ENCODE assay signal across 8 mouse cellular contexts in the genomic region with DNA sequence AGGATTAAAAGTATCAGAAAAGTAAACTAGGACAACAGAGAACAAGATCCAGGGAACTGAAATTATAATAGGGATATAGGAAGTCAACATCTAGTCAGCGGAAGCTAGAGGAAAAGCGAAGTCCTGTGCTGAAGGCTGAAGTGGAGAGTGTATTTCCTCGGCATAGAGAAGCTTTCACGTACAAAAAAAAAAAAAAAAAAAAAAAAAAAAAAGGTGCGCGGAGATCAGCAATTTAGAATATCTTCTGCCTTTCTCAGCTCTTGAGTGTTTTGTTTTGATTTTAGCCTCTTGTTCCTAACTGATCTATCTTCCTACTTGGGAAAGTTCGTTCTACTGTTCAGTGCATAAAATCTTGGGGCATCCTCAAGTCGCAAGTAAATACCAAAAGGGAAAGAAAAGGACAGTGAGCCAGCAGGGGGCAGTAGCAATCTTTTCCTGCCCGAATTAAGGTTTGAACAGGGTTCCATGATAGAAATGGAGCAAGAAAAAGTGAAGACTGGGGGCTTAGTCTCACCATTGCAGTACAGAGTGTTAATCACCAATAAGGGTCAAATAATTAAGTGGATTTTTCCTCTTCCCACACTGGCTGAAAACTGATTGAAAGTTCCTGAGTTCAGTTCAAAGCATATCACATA. TPM values are rescaled to one million over a fixed set of nuclear protein-coding genes. Genes with fewer than 3 reads are reported as not detected.
DNase-seq lines count a peak whose midpoint lies in the region; ATAC-seq and TF ChIP-seq lines count a peak whose summit lies in the region.

No protein-coding gene starts in this region.

- TF ChIP-seq CTCF in embryonic fibroblast, embryonic 13.5 days (IDR thresholded peaks at IDR 0.05; ENCODE audit: borderline replicate concordance, insufficient read depth, low read length) = no peak

- no peak overlapping the region for H3K27ac ChIP-seq in kidney, embryonic 14.5 days (ENCODE audit: low read depth, low read length)
- H3K27ac ChIP-seq in embryonic fibroblast, embryonic 13.5 days (ENCODE audit: insufficient read depth, low read length) = no peak overlapping the region
- no peak overlapping the region for H3K27ac ChIP-seq in intestine, embryonic 15.5 days
- H3K27ac ChIP-seq in limb, embryonic 14.5 days (replicated peaks; ENCODE audit: low read depth, low read length) = no peak overlapping the region

- H3K4me3 ChIP-seq in kidney, embryonic 14.5 days (ENCODE audit: low read length) = peak overlapping the region; percentile 24
- H3K4me3 ChIP-seq in embryonic fibroblast, embryonic 13.5 days (ENCODE audit: insufficient read depth, low read length) = peak overlapping the region; percentile 7; the same call in 1 of the 2 replicates
- H3K4me3 ChIP-seq in intestine, embryonic 15.5 days (replicated peaks) = 0 out of 2 replicates have a peak overlapping the region, but pooled peaks have one; percentile 18
- peak overlapping the region; percentile 7; the same call in 1 of the 2 replicates for H3K4me3 ChIP-seq in limb, embryonic 14.5 days (replicated peaks; ENCODE audit: low read length)

- peak overlapping the region; percentile 39 for H3K4me2 ChIP-seq in kidney, embryonic 14.5 days (replicated peaks; ENCODE audit: low read depth, low read length)
- peak overlapping the region; percentile 57 for H3K4me2 ChIP-seq in intestine, embryonic 15.5 days (replicated peaks)
- peak overlapping the region; percentile 36 for H3K4me2 ChIP-seq in limb, embryonic 14.5 days (replicated peaks; ENCODE audit: low read depth, low read length, severe bottlenecking)

- H3K9me3 ChIP-seq in kidney, embryonic 14.5 days (ENCODE audit: control insufficient read depth, low read length) = no peaks in the 10 kb centered on the region
- H3K9me3 ChIP-seq in intestine, embryonic 15.5 days = no peaks in the 10 kb centered on the region
- H3K9me3 ChIP-seq in limb, embryonic 14.5 days (ENCODE audit: control insufficient read depth, low read length) = no peaks in the 10 kb centered on the region

- H3K36me3 ChIP-seq in kidney, embryonic 14.5 days (ENCODE audit: control insufficient read depth, insufficient read depth, low read length) = no peaks in the 10 kb centered on the region
- no peaks in the 10 kb centered on the region for H3K36me3 ChIP-seq in intestine, embryonic 15.5 days
- H3K36me3 ChIP-seq in limb, embryonic 14.5 days (ENCODE audit: control insufficient read depth, insufficient read depth, low read length) = no peaks in the 10 kb centered on the region

- no peak for ATAC-seq in kidney, embryonic 14.5 days (ENCODE audit: low FRiP score, low TSS enrichment)
- ATAC-seq in intestine, embryonic 15.5 days = no peak
- ATAC-seq in limb, embryonic 14.5 days (ENCODE audit: low FRiP score, low read depth) = no peak

- no peaks in the 10 kb centered on the region for H3K27me3 ChIP-seq in kidney, embryonic 14.5 days (ENCODE audit: control insufficient read depth, insufficient read depth, low read length)
- H3K27me3 ChIP-seq in intestine, embryonic 15.5 days (replicated peaks) = no peaks in the 10 kb centered on the region
- no peaks in the 10 kb centered on the region for H3K27me3 ChIP-seq in limb, embryonic 14.5 days (ENCODE audit: control insufficient read depth, insufficient read depth, low read length)

- TF ChIP-seq POLR2A in embryonic fibroblast, embryonic 13.5 days (IDR thresholded peaks at IDR 0.05; ENCODE audit: low read depth, low read length) = no peak
- TF ChIP-seq POLR2A in limb, embryonic 14.5 days (IDR thresholded peaks at IDR 0.05; ENCODE audit: borderline replicate concordance, extremely low read depth, insufficient read depth, insufficient read length) = no peak

- no peak overlapping the region for H3K9ac ChIP-seq in kidney, embryonic 14.5 days (ENCODE audit: low read depth, low read length)
- H3K9ac ChIP-seq in intestine, embryonic 15.5 days = no peak overlapping the region
- no peak overlapping the region for H3K9ac ChIP-seq in limb, embryonic 14.5 days (ENCODE audit: low read depth, low read length, severe bottlenecking)

- 22% methylated on average over 9 of the region's 9 CpGs for WGBS in kidney, embryonic 14.5 days
- 18% methylated on average over 9 of the region's 9 CpGs for WGBS in intestine, embryonic 15.5 days
- WGBS in limb, embryonic 14.5 days = 22% methylated on average over 9 of the region's 9 CpGs

- no peak for DNase-seq in kidney, adult 11 months
- peak; percentile 33 for DNase-seq in adrenal gland, postnatal 25 days
- DNase-seq in limb, embryonic 14.5 days (ENCODE audit: low spot score) = peak; percentile 12
- peak; percentile 17 to 24 for DNase-seq in right cerebral cortex, postnatal 36 days (ENCODE audit: low spot score in 2 of 2)
- no peak for DNase-seq in adipocyte (ENCODE audit: low spot score)

- no peaks in the 10 kb centered on the region for H3K4me1 ChIP-seq in kidney, embryonic 14.5 days (ENCODE audit: control insufficient read depth, insufficient read depth, low read length)
- no peaks in the 10 kb centered on the region for H3K4me1 ChIP-seq in embryonic fibroblast, embryonic 13.5 days (ENCODE audit: control insufficient read depth, insufficient read depth, low read length)
- H3K4me1 ChIP-seq in intestine, embryonic 15.5 days (replicated peaks) = no peaks in the 10 kb centered on the region
- H3K4me1 ChIP-seq in limb, embryonic 14.5 days (ENCODE audit: control insufficient read depth, insufficient read depth, low read length) = no peaks in the 10 kb centered on the region

RNA-seq across cellular contexts. Expression of a gene that starts 0.6 kb away (rescaled TPM):
- polyA plus RNA-seq in kidney, embryonic 14.5 days (2014; fragmentation: Nextera tagmentation; extraction: Ambion mirVana) = not detected in 2 replicates
- total RNA-seq in adrenal gland, postnatal 25 days (2021) = not detected in 2 replicates
- not detected in 2 replicates for polyA plus RNA-seq in embryonic fibroblast, embryonic 13.5 days (2011; ENCODE audit: insufficient read length, low read depth, missing spikeins)
- 0.05 and 0.10 TPM in 2 replicates for polyA plus RNA-seq in intestine, embryonic 15.5 days (2015; fragmentation: Nextera tagmentation; extraction: Ambion mirVana)
- 0.05 and 0.18 TPM in 2 replicates for polyA plus RNA-seq in limb, embryonic 14.5 days (2012; rRNA removed)
- polyA plus RNA-seq in limb, embryonic 14.5 days (2014; fragmentation: Nextera tagmentation; extraction: Ambion mirVana) = not detected in 2 replicates

Comparison
In these comparisons a context has a peak if more than half of its experiments do, and no peak if none do; other contexts are left out.
1. DNase-seq: peak in adrenal gland, postnatal 25 days (single experiment), limb, embryonic 14.5 days (single experiment) and right cerebral cortex, postnatal 36 days (2 of 2); none in kidney, adult 11 months (single experiment) and adipocyte (single experiment).
2. Peak in every context shown above with its lines, with median percentiles within 50 percentile points of each other: H3K4me2 ChIP-seq and H3K4me3 ChIP-seq.